Mouse (Mus musculus): ENCODE measurements around the gene Tbc1d22a.

Tbc1d22a gene

DNA sequence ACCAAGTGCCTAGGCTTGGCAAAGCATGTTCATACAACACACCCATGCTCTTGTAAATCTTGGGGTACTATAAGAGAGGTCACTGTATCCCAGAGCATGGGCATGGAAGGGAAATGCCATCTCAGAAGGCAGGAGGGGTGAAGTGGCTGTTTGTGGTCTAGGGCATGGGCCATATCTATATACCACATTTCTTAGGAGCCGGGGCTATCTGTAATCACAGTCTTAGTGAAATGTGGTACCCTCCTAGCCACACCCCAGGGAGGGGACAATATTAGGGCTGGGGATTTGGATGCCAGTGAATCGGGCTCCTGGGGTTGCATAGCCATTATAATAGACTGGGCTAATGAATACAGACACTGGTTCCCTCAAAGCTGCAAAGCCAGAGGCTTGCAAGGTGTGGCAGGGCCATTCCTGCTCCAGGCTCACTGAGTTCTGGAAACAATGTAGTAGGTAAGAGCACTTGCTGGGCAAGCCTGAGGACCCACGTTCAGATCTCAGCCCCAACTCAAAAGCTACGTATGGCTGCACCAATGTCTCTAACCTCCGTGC lies 197.3 kb downstream of the Tbc1d22a start:
- DNase-seq = no peak

DNA sequence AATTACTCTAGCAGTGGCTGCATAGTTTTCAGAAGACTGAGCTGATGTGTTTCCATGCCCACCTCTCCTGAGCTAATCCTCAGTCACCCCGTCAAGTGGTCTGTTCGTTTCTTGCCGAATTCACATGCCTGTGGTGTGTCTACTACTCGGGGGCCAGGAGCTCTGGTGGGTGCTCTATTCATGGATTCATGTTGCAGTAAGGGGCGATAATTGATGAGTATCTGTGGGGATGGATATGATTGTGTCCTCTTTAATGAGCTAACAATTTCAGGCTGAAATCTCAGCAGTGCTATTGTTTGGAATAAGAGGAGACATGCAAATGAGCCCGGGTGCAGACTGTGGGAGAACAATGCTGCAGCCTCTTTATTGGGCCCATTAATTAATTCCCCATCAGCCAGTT lies 201.7 kb downstream of the Tbc1d22a start:
- no peak for DNase-seq

DNA sequence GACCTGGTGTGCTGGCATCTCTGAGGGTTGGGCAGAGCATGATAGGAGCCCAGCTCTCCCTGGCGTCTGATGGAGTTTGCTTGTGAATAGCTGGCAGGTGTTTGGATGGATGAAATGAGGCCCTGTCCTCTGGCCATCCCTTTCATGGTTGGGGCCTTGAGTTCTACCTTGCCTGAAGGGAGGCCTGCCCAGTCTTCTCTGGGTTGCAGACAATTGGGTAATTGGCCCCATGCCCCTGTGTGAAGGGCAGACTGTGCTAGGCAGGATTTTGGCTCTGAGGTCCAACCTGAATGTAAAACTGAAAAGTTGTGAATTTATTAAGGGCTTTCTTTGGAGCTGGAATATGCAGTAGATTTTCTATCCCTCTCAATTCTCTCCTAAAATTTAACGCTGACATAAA lies 204.2 kb downstream of the Tbc1d22a start:
- peak; percentile 14 for DNase-seq

DNA sequence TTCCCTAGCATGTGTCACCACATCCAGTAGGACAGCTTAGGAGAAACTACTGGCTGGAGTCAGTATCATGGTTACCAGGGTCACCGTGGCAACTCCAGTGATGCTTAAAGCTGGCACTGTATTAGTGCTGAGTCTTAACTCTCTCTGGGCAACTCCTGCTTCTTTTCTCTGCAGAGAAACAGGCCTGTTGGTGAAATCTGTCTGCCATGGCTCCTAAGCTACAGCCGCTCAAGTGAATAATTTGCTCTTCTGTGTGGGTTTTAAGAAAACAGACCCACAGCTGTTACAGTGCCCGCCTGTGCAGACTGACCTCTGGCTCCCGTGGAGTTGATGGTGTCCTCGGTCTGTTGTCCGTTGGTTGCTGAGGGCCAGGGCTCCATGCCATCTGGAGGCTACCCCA lies 205.4 kb downstream of the Tbc1d22a start:
- DNase-seq = peak; percentile 31

DNA sequence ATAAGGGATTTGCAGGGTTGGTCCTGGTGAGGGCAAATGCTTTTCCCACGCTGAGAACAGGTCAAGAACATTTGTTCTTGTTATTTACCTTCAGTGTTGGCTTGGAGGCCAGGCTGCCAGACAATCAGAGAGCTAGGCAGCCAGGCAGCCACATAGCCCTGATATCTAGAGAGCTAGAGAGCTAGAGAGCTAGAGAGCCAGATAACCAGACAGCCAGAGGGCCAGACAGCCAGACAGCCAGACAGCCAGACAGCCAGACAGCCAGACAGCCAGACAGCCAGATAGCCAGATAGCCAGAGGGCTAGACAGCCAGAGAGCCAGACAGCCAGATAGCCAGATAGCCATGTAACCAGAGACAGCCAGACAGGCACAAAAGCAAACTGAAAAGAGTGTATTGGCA lies 208.6 kb downstream of the Tbc1d22a start:
- DNase-seq = no peak

DNA sequence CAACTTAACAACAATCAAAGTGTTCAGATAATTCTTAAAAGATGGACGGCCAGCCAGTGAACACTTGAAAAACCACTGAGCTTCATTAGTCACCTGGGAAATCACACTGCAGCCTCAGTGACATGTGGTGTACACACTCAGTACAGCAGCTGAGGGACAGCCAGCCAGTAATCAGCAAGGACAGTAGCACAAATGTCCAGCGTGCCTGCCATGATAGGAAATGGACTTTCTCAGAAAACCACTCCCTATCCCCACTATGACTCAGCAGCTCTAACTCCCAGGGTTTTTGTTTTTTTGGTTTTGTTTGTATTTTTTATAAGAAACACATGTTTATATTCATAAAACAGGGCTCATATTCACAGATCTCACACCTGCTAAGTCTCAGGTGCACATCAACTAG lies 209.6 kb downstream of the Tbc1d22a start:
- DNase-seq = no peak

DNA sequence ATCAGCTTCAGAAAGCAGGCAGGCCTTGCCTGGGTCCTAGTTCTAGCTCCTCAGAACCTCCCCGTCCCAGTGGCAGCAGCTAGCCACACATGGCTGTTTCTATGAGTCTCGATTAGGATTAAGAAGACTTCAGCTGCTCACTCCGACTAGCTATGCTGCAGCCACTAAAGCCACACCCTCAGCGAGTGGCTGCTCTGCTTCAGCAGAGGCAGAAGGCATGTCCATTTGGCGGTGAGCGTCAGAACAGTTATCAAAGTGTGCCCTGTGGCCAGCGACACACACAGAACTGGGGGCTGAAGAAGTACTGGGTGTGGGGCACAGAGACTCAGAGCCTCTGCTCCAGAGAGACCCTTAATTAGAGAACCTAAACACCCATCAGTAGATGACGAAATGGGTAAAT lies 210.7 kb downstream of the Tbc1d22a start:
- DNase-seq = no peak

DNA sequence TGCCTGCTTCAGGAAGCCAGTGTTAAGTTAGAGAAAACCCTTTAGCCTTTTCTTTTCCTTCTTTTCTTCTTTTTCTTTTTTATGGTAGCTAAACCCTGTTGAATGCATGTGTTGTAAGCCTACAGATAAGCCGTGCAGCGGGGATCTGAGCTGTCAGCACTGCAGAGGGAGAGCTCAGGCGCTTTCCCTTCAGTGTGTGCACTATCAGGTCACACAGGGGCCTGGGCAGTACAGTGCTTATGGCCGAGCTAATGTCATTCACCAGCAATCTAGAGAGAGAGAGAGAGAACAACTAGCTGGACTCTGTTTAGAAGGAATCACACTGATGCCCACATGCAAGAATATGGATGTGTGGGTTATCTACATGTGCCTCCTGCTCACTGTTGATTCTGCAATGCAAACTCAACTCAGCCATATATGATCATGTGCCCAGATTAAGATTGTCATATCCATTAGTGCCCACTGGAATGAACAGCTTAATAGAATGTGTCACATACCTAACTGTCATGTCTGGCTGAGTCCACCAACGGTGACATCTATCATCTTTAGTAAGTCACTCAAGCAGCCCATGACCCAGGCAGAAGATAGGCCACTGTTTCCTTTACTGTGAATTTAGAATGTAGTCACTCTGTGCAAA lies 212.2 kb downstream of the Tbc1d22a start:
- no peak for DNase-seq

DNA sequence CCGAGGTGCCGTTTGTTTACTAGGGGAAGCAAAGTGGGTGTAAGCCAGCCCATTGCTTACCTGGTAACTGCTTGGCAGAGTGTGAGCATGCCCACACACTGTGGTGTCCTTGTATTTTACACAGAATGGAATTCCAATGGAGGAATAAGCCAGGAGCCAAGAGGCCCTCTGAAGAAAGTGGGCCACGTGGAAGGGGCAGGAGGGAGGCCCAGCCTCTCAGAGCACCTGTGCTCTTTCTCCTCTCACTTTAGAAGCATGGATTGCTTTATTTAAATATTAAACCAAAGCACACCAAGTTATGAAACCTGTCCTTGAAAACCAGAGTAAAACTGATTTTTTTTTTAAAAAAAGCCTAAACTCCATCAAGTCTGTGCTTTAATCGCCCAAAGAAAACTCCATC lies 213.2 kb downstream of the Tbc1d22a start:
- DNase-seq = no peak

DNA sequence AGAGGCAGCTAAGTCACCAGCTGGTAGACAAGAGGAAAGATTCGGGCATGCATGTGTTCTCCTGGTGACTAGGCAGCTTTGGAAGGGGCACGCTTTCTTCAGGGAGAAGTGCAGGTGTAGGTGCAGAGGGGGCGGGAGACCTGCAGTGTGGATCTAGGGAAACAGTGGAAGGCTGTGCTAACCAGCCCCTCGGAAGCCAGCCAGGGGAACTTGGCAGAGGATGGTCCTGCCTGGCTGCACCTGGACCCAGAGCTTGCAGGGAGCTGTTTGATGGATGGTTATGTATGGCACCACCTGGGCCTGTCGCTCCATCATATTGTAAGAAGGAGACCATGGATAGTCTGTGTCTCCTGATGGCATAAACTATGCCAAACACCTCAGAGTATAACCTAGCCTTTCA lies 214.2 kb downstream of the Tbc1d22a start:
- DNase-seq = peak; percentile 31

DNA sequence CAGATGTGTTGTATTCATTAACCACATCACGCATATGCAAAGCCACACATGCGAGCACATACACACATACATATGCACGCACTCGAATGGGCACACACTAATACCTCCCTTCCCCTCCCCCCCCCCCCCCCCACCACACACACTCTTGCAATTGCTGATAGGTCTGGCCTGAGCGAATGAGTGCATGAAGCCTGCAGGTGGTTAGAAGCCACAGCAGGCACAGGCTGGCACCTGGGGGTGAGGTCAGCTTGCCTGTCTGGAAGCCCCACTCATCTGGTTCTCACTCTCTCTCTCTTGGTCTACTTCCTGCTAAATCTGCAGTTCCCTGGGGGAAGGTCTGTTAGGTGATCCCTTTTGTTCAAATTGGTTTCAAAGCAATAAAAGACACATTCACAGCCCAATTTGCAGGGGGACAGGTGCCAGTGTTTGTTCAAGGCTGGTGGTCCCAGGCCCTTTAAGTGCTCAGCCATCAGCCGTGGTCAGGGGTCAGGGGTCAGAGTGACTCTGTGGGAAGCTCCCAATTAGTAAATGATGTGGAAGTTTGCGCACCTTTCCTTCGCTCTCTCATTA lies 215.6 kb downstream of the Tbc1d22a start:
- no peak for DNase-seq

DNA sequence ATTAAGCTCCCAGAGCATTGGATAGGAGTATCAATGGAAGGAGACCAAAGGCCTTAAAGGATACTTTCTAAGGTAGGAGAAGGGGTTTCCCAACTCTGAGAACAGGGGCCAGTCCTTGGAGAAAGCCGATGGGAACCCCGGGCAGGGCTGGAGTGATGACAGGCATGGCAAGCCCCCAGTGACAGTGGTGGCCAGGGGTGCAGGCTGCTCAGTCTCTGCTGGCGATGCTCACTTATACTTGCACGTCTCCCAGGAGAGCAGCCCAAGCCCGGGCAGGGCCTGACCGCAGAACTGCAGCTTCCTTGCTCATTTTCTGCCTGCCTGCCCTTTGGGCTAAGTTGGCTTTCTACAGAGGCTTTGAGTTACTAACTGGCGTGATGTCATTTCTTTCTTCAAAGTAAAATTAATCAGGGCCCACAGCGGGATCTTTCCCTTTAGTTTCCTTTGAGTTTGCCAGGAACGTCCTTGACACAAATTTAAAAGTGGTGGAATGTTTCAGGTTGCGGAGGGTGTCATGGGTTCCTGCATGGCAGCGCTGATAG lies 217.4 kb downstream of the Tbc1d22a start:
- DNase-seq = no peak

DNA sequence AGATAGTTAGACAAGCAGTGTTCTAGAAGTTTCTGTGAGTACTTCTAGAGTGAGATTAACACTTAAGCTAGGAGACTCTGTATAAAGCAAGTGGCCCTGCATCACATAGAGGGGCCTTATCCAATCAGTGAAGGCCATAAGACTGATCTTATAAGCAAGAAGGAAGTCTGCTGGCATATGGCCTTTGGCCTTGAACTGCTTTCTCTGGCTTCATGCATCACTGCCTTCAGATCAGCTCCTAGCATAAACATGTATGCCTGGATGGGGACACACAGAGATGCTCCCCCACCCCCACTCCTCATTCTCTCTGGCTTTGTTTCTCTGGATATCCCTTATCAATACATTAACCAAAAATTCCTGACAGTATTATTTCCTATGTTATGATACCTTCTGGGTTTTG lies 218.5 kb downstream of the Tbc1d22a start:
- no peak for DNase-seq

DNA sequence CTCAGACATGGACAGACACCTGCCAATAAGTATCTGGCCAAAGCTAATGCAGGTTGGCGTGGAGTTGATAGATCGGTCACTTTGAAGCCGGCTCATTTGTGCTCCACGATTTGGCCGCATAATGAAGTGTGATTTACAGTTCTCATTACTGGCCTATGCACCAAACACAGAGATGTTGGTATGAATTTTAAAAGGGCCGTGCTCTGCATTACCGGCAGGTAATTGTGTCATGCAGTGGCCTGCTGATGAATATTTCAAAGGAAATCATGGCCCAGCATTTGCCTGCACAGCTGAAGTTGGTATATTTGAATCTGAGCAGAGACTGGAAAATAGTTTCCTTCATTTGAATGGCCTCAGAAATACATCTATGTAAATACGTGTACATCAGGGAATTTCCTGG lies 219.1 kb downstream of the Tbc1d22a start:
- DNase-seq = no peak

DNA sequence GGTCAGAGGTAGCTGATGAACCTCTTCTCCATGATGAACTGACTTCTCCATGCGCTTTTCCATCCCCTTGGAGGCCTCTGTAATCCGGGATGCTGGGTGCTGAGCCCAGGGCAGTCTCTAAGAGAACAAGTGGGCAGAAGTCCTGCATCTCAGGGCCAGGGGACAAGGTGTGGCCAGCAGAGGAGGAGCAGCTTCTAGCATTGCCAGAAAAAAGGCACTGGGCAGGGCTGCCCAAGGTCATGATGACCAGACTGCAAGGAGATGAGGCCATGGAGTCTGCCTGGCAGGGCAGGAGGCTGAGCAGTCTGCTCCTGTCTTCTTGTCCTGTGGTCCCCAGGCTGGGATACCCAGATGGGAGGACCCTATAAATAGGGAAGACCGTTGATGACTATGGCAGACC lies 220.0 kb downstream of the Tbc1d22a start:
- no peak for DNase-seq

DNA sequence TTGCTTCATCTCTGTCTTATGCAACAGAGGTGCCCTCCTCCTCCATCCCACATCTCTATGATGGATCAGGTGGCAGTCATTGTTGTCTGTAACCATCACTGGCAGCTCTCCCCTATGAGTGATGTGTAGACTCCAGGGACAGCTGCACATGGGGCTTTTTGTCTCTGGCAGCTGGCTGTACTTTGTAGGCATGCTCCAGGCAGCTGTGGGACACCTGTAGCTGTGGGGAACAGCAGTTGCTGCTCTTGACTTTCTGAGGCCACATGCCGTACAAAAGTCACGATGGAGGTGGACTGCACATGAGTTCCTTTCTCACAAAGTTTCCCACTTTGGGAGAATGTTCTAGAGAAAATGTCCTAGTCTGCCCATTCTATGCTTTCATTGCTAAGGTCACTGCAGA lies 223.1 kb downstream of the Tbc1d22a start:
- DNase-seq = no peak

DNA sequence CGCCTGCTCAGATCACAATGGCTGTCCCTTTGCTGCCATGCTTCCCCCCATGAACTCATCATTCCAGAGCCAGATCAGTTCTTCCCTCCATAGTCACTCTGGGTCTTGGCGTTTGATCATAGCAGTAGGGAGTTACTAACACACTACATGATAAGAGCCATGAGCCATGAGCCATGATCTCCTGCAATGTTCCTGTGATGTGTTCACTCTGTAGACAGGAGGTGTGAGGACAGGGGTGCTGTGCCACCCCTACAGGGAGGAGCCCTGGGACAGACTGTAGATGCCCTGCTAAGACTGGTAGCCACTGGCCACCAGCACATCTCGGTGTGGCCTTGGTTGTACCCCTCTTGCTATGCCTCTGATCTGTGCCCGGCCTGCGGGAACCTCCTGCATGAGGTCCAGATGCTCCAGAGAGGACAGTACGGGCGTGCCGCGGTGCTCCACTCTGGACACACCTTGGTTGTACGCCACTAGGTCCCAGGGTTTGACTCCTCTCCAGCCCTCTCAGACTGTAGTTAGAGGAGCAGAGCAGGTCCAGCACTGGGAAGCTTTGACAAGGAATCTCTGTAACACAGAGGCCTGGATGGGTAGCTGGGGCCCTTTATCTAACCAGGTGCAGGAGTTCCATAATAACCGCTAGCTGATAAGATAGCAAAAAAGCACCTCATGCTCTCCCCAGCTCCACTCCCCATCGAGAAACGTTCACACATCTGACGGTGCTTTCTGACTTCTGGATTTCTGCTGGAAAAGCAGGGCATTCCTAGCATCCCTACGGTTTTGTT lies 224.9 kb downstream of the Tbc1d22a start:
- DNase-seq = no peak

DNA sequence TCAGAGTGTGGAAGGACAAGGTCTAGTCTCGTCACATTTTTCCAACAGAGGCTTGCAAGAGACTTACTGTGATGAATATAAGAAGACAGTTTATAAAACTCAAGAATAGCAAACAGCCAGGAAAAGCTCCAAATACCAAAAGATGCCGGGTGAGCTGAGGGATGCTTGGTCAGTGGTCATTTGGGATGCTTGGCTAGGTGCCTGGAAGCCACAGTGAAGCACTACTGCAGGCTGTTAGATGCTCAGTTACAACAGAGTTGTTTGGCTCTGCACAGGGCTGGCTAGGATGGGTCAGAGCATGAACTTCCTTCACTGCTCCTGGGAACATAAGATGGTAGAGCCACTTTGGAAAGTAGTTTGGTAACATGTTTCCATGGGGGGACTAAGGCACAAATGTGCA lies 230.0 kb downstream of the Tbc1d22a start:
- DNase-seq = no peak

DNA sequence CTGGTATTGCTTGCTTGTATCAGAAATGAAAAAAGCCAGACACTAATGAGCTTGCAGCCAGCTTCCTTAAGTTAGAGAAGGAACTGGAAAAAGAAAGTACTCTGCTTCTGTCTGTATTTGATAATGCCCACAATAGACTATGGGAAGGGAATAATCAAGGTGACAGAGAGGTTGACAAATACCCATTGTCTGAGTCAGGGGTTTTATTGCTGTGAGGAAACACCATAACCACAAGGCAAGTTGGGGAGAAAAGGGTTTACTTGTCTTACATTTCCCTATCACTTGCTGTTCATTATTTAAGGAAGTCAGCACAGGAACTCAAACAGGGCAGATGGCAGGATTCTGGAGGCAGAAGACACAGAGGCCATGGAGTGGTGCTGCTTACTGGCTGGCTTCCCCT lies 231.8 kb downstream of the Tbc1d22a start:
- DNase-seq = no peak

DNA sequence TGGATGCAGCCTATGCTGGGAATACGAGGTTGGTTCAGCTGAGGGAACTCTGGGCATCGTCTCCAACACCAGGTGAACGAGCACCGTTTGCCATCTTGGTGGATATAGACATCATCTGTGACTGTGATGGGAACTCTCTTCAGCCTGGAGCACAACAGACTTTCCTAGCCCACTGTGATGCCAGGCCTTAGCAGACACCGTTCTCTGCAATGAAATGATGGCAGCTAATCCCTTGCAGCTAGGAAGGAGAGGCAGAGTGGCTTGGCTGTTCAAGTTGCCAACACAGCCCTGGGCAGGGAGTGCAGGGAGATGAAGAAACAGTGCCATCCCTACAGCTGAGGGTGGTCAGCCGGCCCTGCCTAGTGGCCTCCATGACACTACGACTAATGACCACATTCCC lies 233.0 kb downstream of the Tbc1d22a start:
- no peak for DNase-seq

DNA sequence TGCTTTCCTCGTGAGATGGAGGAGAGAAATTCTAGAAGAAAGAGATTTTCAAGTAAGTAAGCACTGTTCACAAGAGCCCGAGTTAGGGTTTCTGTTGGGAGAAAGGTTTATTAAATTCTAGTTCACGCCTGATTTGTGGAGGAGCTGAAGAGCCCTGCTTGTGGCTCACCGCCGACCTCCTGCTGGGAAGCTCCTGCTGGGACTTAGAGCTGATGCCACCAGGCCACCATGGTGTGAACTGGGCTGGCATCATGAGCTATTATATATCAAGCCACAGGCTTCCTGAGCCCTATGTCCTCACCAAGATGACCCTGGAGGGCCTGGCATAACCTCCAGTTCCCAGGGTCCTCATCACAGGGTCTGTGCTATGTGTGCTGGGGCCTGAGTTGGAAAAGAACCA lies 235.0 kb downstream of the Tbc1d22a start:
- DNase-seq = peak; percentile 47

DNA sequence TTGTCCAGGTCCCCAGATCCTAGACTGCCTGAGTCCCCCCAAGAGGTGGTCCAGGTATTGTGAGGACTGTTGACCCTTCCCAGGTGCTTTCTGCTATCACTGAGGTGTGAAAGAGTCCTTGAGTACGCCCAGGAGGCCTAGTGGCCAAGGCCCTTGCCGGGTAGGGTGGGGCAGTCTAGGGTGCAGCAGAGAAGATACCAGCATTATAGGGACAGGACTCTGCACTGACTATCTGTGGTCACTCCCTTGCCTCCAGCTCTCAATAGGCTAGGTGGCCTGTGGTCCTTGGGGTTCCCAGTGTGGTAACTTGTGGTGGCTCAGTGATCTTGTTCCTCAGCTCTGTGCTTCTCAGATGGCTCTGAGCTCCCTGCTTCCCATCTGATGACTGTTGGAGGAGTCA lies 235.5 kb downstream of the Tbc1d22a start:
- DNase-seq = no peak

DNA sequence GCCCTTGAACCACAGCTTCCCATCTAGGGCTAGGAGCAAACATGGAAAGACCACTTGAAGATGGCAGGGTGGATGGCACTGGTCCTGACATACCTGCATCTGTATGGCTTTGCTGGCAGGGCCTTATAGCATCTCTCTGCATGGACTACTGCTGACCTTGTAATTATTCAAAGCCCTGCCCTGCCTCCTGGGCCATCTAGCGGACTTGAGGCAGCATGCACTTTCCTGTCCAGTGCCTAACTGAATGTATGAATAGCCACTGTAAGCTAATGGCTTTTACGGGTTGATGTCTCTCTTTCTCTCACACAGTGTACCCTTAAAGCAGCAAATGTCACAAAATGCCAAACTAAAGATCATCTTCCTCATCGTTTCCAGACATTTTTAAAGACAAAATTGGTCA lies 245.2 kb downstream of the Tbc1d22a start:
- no peak for DNase-seq

DNA sequence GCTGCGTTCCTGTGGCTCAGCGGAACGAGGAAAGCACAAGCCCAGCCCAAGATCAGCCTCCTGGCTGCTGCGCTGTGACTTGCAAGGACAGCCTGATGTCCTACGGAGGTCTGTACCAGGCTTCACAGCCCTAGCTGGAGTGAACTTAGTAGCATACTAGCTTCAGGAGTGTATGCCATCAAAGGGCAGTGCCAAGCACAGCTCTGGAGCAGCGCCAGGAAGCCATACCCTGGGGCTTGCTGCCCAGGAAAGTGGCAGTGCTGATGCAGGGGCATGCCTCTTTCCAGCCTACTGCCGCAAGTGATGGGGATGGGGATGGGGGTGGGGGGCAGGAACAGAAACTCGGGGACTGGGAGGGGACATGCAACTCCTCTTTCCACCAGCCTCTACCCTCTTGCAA lies 248.4 kb downstream of the Tbc1d22a start:
- no peak for DNase-seq
